Mouse (Mus musculus) CD4-positive helper T cell, adult 2 months (primary cell): ENCODE results near the gene Sntb2.
"Not testable (repeated sequence)": the region's sequence is repeated elsewhere in the genome, so short reads cannot be mapped to it uniquely, and the experiment has no call there.

Source experiments
- DNase-seq: peaks from one replicate; pipeline ENCODE4 v3.0.0-alpha.2; 2012; ENCODE audit warnings: low read depth, missing footprints, low spot score

The Sntb2 gene

DNA sequence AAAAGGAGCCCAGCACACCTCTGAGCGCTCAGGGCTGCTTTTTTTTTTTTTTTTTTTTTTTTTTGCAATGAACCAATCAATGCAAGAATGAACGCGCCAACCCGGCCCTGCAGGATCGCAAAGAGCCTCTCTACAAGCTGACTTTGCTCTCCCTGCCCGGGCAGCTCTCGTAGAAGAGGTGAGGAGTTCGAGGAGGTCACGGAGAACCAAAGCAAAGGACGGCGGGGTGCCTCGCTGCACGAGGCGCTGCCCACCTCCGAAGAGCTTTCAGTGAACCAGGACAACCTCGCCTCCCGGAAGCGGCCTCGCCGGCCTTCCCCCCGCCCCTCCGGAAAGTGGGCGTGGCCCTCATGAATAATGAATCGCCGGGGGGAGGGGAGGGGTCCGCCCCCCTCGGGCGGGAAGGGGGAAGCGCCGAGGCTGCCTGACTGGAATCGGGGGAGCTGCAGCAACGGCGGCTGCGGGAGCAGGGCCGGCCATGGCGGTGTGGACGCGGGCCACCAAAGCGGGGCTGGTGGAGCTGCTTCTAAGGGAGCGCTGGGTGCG lies at the start of gene Sntb2:
TSS of gene Sntb2 (plus strand) at position 427 of the 546 bp plus-strand sequence.
- peak; percentile 93 for DNase-seq

DNA sequence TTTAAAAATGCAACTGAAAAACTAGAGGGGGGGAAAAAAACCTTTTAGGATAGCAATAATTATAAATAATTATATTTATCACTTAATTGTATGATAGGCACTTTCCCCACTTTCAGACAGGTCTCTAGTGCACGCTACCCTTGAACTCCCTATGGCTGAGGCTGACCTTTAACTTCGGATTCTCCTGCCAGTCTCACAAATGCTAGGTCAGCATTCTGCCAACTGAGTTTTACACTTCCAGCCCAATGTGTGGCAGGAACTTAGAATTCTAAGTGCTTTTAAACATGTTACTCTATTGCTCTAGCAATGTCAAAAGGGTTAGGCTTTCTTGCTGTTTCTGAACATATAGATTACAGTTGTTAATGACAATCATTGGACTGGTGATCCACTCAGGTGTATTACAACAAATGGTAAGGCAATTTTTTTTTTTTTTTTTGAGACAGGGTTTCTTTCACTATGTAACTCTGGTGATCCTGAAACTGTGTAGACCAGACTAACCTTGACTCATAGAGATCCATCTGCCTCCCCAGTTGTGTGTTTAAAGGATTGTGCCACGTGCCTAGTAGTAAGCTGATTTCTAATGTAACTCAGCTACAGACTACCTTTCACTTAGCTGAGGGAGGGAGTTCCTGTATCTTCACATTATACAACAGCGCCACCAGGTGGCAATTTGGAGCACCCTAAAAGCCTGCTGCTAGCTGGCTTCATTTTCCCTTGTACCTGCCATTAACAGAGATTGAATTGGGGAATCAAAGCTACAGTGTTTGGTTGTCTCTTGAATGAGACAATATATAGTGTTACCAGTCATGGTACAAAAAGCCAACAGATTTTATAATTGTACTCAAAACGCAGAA lies 48.0 kb upstream of the Sntb2 start:
- peak; percentile 85 for DNase-seq

DNA sequence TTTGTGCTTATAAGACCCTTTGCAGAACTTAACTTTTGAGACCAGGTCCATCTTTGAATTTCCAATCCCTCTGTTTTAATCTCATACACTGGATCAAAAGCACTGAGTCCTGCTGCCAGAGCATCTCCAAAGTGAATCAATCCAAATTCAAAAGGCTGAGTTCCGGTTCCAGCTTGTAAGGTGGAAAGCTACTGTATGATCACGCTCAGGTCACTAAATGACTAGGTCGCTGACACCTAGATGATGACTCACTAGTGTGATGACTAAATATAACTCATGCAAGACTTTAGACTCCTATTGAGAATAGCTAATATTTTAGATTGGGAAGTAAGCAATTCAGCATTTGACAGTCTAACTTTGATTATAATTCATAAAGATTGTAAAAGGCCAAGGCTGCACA lies 46.7 kb upstream of the Sntb2 start:
- DNase-seq: peak; percentile 30

DNA sequence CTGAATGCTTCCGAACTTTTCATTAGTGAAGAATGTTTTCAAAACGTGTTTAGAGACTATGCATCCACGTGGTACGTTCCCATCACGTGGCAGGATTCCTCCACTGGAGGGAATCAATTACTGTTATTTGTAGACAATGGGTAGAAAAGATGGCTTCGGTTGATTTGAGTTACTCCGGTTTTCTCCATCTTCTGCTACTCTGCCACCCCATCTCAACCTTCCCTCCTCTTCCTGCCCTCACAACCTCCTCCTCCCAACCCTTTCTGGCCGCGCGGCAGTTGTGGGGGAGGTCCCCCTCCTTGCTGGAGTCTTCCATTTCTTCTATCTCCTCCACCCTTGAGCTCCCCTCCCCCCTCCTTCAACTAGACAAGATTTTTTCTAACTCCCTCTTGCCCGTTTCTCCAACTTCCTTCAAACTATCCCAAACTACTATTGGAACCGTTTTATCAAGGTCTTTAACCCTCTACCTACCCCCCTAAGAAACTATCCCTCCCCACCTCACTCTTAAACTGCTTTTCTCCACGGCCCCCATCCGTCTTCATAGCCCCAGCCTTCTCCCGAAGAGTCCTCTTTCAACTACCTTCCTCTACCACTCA lies 43.2 kb upstream of the Sntb2 start:
- DNase-seq: peak; percentile 59

DNA sequence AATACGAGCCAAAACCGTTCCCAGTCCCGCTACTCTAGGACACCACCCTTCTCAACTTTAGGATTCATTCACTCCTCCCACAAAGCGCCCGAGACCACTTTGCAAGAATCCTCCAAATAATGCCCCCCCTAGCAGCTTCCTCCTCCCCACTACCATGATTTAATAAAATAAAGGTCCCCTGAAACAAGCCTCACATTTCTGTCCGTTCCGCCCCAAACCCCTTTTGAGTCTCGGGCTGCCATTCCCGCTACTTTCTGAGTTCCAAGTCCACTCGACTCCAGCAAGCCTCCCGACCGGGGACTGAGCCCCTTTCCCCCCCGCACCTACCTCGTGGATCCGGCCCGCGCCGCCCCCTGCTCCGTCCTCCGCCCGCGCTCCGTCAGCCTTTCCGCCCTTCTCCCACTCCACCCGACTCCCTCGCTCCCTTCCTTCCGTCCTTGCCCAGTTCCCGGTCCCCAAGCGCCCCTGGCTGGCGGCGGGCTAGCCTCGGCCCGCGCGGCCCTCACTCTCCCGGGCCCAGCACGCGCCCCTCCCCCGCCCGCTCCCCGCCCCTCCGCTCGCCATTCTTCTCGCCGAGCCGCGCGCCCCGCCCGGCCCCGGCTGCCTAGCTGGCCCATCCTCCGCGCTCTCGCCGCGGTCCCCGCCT lies 42.6 kb upstream of the Sntb2 start:
- no peak for DNase-seq

DNA sequence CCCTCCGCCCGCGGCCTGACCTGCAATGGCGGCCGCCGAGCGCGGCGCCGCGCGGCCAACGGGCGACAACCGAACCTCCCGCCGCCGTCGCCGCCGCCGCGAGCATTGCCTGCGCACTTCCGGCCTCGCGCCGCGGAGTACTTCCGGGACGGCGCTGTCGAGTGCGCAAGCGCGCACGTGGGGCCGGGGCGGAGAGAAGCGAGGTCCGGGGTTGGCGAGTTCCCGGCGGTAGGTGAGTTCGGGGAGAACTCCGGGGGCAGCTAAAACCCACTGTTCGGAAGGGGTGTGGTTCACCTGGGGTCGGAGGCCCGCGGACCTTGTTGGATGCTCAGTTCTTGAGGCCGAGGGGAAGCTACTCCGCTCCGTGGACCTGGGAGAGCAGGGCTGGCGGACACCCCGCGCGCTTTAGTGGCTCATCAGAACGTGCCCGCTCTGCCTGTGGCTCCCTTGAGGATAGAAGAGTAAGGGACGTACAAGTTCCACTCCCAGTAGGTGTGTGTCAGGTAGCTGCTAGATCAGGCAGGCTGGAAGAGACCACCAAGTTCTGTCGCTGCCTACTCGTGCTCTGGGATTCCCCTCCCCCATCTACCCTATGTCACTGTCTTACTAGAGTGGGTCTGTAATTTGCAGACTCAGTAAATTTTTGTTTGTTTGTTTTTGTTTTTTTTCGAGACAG lies 41.9 kb upstream of the Sntb2 start, which contains the start of gene Utp4:
TSS of gene Utp4 (plus strand) at position 156 of the 676 bp plus-strand sequence.
- peak; percentile 93 for DNase-seq

DNA sequence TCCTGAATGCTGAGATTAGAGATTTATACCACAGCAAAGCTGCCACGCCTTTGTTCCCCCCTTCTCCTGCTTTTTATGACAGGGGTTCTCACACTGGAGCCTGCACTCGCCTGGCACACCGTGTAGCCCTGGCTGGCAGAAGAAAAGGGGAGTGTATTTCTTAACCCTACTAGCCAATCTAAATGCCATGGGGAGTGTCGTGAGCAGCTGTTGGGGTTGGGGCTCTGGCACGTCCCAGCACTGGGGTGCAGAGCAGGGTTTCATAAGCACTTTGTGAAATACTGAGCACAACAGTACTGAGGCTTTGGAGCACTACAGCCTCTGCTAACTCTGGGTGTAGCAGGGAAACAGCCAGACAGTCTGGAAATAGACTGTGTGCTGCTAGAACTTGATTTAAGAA lies 36.1 kb upstream of the Sntb2 start:
- no peak for DNase-seq

DNA sequence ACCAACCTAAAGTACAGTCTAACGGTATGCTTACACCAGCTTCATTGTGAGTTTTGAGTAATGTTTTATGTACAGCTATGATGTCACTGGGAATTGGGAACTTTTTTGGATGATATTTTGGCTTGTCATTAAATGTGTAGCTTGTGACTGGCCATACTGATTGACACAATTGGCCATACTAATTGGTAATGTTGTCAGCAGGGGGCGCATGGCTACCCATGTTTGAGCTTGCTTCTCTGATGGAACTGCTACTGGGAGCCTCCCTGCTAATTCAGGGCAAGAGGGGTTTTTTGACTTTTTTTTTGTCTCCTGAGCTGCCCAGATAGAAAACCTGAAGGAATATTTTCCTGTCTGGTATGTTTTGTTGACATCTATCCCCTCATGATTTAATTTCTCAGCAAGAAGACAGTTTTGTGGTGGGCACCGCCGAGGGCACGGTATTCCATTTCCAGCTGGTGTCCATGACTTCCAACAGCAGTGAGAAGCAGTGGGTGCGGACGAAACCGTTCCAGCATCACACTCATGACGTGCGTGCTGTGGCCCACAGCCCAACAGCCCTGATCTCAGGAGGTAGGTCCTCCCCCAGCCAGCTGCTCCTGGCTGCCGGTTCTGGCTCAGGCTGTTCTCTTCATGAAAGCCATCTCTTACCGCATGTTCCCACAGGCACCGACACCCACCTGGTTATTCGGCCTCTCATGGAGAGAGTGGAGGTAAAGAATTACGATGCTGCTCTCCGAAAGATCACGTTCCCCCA lies 29.6 kb upstream of the Sntb2 start:
- peak; percentile 49 for DNase-seq

DNA sequence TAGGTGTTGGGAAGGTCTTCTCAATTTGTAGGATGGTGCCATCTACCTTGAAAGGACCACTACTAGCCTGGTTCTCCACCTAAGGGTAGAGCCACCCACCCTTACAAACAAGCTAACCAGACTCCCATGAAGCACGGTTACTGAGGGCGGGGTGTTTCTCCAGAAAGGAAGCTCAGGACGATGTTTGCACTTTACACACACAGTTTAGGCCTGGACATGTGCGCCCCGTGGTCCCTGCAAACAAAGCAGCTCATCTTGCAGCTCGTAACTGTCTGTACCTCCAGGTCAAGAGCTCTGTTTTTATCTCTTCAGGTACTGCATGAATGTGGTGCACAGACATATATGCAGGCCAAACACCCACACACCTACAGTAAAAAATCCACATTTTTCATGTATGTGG lies 28.9 kb upstream of the Sntb2 start:
- DNase-seq: no peak

DNA sequence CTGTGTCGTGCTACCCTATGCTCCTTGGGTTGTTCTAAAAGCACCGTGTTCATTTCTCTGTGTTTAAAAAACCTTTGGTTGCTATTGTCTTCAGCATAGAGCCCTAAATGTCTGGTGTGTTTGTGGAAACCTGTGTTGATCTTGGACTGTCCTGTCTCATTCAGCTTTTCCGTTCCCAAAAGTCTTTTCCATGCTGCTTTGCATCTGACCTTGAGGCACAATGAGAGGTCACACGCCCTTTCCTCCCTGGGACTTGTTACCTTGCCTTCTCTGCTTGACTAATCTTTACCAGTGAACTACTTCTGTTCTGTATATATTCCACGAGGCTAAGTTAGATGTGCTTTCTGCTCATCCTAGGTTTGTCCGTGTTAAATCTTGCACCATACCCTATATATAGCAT lies 28.1 kb upstream of the Sntb2 start:
- no peak for DNase-seq

DNA sequence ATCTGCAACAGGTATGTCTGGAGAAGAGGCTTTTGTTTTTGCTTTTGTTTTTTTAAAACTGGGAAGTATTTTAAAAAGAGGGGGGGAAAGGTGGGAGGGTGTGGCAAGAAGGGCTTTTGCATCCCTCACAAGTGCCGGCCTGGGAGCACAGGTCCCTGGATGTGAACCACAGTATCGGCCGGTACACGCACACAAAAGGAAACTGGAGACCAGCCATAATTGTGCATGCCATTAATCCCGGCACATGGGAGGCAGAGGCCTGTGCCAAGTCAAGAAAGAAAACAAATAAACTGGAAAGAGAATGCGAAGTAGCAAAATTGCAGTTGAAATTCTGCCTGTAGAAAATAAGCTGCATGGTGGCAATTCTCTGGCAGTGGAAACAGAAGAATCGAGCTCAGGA lies 27.3 kb upstream of the Sntb2 start:
- DNase-seq: no peak

DNA sequence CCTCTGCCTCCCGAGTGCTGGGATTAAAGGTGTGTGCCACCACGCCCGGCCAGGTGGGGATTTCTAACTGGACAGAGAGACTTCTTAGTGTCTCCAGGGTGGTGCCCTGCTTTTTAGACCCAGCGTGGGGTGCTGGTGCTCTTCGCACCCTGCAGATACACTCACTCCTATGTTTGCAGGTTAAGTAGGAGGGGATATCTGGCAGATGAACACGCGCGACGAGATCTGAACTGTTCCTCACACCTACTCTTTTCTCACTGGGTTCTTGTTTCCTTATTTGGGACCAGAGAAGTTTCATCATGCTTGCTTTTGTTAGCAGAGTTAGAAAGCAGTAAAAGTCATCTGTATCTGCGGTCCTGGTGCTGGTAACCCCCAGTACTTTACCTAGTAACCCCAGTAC lies 21.9 kb upstream of the Sntb2 start:
- DNase-seq: no peak

DNA sequence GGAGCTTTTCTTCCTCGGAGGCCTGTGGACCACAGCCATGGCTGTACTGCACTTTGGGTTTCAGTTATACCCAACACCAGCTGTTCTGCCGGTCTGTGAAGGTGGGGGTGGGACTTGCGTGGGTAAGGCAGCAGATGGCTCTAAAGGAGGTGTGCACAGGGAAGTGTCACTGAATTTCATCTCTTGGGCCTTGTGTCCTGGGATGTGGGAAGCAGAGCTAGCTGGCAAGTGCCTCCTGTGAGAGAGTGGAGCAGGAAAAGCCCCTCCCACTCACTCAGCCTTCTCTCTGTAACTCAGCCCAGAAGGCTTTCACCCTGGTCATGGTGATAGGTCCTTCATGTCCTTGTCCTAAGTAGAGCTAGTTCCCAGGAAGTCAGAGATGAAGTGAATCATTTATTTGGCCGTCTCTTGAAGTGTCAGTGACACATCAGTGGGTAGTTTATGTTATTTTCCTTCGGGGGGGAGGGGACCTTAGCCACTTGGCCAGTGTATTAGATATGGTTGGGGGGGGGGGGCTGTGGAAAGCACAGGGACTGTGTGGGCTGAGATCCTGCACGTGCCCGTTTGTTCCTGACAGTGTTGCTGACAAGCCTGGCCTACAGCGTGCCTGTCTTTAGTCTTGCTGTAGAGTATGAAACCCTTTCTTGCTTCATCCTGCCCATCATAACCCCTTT lies 15.7 kb upstream of the Sntb2 start:
- no peak for DNase-seq

DNA sequence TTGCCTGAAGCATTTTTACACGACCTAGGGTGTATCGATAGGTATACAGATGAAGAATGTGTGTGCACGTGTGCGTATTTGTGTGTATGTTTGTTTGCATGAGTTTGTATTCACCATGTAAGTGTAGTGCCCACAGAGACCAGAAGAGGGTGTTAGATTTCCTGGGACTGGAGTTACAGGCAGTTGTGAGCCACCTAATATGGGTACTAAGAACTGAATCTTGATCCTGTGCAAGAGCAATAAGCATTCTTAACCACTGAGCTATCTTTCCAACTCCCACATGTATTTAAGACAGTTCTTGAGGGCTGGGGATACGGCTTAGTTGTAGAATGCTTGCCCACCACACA lies 15.2 kb upstream of the Sntb2 start:
- DNase-seq: no peak

DNA sequence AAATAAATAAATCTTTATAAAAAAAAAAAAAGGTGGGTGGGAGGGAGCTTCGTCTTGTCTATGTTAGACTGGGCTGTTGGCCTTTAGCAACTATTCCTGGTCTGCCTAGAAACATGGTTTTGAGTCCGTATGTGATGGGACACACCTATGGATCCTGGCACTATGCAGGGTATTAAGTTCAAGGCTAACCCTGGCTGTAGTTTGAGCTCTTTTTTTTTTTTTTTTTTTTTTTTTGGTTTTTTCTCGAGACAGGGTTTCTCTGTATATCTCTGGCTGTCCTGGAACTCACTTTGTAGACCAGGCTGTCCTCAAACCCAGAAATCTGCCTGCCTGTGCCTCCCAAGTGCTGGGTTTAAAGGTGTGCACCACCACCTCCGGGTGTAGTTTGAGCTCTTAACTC lies 11.5 kb upstream of the Sntb2 start:
- no peak for DNase-seq

DNA sequence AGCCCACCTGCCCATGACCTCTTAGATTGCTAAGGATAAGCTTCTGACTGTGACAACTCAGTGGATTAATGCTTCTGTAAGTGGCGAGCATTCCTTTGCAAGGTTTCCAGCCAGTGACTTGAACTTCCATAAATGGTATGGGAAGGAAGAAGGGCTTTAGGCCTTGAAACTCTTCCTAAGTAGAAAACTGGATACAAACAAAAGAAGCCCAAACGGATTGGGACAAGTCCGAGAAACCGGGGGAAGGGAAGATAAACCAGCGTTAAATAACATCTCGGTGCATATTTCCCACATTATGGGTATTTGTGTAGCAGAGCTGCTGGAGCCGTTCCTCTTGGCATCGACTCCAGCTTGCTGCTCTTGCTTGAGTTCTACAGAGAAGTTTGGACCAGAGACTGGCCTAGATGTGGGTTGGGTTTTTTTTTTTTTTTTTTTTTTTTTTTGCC lies 10.6 kb upstream of the Sntb2 start:
- DNase-seq: no peak

DNA sequence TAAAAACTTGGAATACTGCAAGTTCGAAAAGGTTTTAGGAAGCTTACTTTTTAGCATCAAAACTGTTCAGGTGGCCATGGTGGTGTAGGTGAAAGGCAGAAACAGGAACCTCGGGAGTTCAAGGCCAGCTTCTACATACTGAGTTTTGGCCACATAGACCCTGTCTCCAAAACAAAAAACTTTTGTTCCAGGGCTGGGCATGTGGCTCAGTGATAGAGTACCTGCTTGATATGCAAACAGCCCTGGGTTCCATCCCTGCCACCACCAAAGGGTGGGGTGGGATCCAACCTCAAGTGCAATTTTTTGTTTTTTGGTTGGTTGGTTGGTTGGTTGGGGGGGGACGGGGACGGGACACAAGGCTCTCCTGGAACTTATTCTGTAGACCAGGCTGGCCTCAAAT lies 10.1 kb upstream of the Sntb2 start:
- DNase-seq: no peak

DNA sequence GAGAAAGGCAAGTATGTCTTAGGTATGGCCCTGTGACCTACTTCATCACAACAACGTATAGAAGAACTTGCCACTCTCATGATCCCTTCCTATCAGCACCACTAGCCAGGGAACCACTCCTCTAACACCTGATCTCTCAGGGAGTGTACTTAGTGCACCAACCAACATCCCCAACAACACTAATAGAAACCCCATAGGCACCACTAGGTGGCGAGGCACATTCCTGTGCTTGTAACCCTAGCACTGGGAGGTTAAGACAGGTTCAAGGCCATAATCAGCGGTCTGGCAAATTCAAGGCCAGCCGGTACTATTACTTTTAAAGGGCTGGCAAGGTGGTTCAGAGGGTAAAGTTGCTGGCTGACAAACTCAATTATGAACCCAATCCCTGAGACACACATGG lies 8.3 kb upstream of the Sntb2 start:
- peak; percentile 61 for DNase-seq

DNA sequence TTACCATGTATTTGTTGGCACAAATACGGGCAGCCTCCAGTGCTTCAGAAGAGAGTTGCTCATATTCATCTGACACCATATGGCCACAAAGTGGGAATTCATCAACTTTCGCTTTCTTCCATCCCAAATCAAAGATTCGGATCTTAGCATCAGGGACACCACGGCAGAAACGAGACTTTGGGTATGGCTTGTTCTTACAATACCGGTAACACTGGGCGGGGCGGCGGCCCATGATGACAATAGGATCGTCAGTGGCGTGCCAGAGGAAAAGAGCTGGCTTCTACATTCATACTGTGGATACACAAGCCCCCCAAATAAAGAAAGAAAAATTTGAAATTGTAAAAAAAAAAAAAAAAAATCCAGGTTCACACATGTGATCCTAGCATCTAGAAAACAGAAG lies 7.4 kb upstream of the Sntb2 start:
- DNase-seq: not testable (repeated sequence)

DNA sequence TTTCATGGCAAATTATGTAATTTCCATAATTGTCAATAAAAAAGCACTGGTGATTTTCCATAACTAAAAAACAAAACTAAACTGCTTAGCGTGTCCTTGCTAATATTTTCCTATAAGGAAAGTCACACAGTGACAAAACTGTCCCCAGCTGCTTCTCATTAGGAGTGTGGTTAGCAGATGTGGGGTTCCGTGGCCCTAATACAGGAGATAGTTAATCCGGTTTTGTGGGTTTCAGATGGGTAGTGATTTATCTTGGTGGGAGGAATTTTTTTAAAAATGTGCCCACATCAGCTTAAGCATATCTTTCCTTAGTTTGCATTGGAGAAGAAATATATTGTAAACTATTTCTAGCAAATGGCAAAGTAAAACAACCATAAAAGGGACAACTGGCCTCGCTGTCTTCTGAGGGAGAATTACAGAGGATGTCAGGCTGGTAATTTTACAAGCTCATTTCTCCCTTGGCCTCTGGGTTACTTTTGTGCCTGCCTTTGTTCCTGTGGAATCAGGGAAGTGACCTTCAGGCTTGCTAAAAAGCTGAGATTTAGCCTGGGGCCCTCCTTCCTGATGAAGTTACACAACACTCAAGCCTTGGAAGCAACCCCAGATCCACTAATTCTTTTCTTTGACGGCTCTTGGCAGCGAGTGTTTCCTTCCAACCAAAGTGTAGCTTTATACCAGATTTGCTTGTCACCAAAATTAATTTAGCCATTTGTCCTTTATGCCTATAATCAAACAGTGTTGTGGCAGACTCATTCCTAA lies 6.2 kb upstream of the Sntb2 start:
- DNase-seq: no peak
